Mouse (Mus musculus): Measurements from ENCODE around the gene Ifrd2.

DNA sequence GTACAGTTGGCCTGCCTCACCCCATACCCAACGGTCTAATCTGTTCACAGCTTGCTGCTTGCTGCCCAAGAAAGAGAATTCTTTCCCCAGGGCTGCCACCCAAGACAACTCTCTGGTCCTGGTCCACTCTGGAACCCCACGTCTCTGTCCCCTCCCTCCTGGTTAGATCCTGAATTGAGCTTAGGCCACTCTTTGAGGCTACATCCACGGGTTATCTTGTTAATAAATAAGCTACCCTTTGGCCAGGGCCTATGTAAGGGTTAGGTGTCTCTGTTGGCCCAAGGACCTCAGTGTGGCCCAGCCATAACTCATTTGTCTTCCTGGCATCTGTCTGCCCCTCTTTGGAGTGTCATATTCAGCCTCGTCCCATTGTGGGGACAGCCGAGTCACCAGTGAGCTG, 10.9 kb downstream of the Ifrd2 start:
- no peak for TF ChIP-seq CTCF (IDR thresholded peaks at IDR 0.05; ENCODE audit: extremely low read depth, insufficient read depth, insufficient read length, insufficient replicate concordance)
- no peak for TF ChIP-seq POLR2A (IDR thresholded peaks at IDR 0.05; ENCODE audit: low read depth, low read length)
